Mouse (Mus musculus): Measurements from ENCODE around the gene Olfr331.
"Not testable (repeated sequence)": the region's sequence is repeated elsewhere in the genome, so short reads cannot be mapped to it uniquely, and the experiment has no call there.

Gene Olfr331

DNA sequence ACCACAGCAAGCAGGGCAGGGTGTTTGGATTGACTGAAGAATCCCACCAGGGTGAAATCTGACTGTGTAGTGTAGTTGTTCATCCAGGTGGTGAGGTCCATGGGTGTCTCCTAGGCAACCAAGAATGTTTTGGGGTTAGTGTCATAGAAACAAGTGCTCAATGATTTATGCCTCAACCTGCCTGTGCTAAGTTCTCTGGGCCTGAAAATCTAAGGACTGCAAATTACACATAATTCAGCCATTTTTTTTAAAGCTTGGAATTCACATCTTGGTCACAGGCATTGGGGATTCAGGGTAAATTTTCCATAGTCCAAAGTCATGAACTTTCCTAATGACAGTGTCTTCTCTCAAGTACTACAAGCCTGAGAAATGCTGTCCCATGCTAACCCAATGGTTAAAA lies at the start of gene Olfr331:
Gene Olfr331 (minus strand): TSS at position 101 of the 400 bp plus-strand sequence.
- not testable (repeated sequence) for DNase-seq (ENCODE audit: low read depth, low spot score)

DNA sequence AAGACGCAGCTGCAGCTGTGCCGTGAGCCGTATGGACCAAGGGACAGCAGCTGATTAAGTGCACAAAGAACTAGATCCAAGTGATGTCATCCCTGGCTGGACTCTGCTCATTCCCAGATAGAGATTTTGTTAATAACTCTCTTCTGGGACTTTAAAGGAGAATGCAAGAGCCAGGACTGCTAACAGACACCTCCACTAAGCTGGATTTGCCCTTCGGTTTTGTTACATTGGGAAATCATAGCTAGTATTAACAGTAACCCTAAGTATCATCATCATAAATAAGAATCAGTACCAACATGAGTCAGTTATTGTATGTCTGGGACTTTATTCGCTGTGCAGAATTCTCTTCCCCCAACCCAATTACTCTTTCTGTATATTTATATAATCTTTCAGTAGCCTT lies 44.0 kb upstream of the Olfr331 start, which contains the start of gene Olfr329-ps:
Gene Olfr329-ps (minus strand): TSS at position 101 of the 400 bp plus-strand sequence.
- no peak for DNase-seq (ENCODE audit: low read depth, low spot score)

DNA sequence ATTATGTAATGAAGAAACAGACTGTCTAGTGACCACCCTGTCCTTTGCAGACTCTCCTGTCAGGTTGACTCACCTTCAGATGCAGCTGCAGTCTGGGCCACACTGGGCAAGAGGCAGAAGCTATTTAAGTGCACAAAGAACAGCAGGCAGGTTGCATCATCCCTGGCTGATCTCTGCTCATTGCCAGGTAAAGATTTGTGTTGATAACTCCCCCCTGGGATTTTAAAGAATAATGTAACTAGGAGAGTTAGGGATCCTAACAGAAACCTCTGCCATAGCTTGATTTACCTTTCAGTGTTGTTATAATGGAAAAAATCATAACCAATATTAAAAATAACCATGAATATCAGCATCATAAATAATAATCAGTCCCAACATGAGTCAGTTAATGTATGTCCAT lies 32.4 kb upstream of the Olfr331 start, which contains the start of gene Olfr330:
Gene Olfr330 (minus strand): TSS at position 101 of the 400 bp plus-strand sequence.
- DNase-seq (ENCODE audit: low read depth, low spot score) = not testable (repeated sequence)

DNA sequence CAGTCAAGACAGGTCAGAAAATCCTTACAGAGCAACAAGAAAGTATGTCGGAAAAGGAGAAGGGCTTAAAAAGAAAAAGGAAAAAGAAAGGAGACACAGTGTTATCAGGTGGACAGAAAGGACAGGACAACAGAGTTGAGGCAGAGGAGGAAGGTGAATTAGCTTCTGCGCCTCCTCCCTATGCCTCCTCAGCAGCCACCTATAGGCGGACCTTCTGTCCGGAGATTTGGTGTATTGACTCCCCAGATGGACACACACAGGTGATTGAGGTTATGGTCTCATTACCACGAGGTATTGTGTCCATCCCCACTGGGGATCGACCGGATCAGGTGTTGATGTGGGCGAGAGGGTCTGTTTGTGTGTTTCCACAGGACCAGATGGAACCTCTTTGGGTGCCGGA lies 17.4 kb upstream of the Olfr331 start:
- not testable (repeated sequence) for DNase-seq (ENCODE audit: low read depth, low spot score)

DNA sequence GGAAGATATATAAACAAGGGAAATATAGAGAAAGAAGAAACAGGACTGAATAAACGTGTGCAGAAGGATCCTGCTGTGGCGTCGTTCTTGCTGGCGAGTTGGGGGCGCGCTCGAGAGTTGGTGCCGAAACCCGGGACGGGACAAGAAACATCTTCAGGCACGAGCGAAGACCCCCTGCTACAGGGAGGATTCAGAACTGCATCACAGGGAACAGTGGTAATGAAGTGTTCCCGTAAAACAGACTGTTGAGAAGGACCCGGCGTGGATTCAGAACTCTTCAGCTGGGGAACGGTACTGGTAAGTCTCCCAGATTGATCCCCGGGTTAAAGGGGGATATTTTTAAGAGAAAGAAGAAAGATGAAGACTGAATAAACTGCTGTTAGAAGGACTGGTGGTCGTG lies 16.5 kb upstream of the Olfr331 start:
- DNase-seq (ENCODE audit: low read depth, low spot score) = not testable (repeated sequence)

DNA sequence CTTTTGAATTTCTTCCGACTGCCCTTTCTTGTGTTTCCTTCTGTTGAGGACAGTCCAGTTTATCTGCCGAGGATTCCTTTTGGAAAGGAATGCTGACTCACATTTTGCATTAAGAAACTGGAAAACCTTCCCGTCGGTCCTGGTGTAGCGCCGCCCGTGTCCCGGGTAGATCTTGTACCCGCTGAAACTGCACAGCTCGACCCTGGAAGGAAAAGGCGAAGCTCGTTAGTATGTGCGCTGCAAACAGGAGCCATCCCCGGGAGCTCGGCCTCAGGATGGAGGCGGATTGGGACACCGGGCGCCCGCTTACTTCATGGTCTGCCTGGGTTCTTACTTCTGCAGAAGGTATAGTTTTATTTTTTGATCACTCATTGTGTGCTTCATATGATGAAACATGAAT lies 6.7 kb upstream of the Olfr331 start:
- DNase-seq (ENCODE audit: low read depth, low spot score) = not testable (repeated sequence)

DNA sequence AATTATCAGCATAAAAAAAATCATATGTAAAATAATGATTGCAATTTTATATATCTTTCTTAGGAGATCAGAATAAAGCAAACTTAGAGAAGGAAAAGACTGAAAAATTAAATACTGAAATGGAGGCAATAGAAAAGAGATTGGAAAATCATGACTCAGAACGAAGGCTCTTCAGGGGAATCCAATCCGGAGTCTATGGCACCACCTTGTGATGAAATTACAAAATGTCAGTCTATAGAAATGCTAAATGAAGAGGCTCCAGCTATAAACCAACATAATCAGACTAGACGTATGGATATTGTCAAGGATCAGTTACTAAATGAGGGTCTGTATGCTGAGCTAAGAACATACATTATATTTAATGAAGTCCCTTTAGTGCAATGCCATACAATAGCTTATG lies 3.1 kb downstream of the Olfr331 start:
- DNase-seq (ENCODE audit: low read depth, low spot score) = no peak

DNA sequence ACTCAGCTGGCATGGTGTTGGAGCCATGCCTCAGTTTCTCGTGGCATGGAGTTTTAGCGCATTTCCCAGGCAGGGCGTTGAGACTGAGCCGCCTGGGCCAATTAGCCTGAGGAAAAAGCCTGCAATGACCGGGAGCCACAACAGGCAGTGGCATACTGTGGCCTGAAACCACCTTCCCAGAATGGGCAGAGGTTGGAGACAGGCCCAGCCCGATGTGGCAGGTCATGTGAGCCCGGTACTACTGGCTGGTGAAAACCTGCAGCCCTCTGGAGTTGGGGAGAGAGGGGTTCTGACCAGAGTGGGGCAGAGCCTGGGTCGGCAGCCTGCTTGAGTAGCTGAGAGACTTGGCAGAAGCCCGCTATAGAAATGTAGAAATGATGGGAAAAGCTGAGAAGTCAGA lies 3.6 kb downstream of the Olfr331 start:
- DNase-seq (ENCODE audit: low read depth, low spot score) = no peak

DNA sequence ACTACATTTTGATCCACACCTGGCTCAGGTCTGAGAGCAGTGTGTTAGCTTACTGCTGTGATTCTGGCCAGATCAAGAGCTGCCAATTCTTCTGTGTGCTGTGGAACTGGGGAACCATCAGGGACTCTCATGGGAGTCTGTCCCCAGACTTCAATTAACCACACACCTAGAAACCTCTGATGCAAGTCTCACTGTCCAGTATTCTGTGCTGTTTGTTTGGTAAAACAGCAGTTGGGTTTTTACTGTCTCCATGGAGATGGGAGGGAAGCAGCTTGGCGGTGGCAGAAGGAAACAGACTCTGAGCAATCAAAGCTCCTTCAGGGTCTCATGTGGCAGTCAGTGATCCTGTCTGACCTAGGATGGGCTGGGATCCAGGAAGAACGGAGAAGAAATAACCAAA lies 9.9 kb downstream of the Olfr331 start, which contains the start of gene Olfr332:
Gene Olfr332 (minus strand): TSS at position 101 of the 400 bp plus-strand sequence.
- no peak for DNase-seq (ENCODE audit: low read depth, low spot score)

DNA sequence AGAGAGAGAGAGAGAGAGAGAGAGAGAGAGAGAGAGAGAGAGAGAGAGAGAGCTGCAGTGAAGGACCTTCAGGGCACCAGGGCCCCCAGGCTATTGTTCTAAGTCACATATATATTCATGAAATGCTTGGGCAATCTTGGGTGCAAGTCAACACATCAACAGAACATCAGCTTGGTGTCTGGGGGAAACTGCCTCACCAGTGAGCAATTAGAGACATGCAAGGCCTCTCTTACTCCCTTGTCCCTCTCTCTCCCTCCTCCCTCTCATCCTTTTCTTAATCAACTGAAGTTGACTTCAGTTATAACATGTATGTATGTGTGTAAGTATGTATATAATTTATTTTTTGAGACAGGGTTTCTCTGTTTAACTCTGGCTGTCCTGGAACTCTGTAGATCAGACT lies 40.2 kb downstream of the Olfr331 start, which contains the start of gene Olfr30:
Gene Olfr30 (minus strand): TSS at position 101 of the 400 bp plus-strand sequence.
- no peak for DNase-seq (ENCODE audit: low read depth, low spot score)

DNA sequence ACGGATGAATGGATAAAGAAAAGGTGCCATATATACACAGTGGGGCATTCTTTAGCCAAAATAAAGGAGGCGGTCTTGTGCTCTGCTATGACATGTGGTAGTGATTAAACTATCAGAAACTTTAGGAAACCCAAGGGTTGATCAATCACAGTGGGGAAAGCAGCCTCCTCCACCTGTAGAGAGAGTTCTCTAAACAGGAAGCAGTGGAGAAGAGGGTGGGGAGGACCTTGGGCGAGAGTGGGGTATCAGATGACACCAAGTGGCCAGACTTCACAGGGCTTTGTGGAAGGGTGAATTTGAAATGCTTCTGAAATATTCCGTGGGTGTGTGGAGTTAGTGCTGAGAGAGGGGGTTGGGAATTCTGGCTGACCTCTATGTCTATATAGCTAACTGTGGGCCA lies 48.8 kb downstream of the Olfr331 start:
- no peak for DNase-seq (ENCODE audit: low read depth, low spot score)

DNA sequence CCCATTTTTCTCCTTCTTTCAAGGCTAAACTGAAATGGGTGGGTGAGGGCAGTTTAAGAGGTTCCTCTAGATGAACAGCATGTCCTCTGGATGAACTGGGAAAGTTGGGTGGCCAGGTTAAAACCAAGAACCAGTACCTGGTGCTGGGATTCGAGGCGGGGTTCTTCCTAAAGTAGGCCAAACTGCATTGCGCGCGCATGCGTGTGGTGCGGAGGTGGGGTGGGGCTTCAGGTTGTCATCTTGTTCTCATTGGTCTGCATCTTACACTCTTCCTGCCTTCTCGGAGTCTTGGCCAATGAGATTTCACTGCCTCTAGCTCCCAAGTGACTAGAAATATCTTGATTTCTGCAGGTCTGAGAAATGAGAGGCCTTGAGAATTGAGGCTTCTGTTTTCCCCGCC lies 49.6 kb downstream of the Olfr331 start, which contains the start of gene Lypd9:
Gene Lypd9 (minus strand): TSS at position 165 of the 400 bp plus-strand sequence.
- no peak for DNase-seq (ENCODE audit: low read depth, low spot score)

Data from brain, embryonic 18.5 days (tissue).